Mouse (Mus musculus) heart, embryonic 11.5 days (tissue): ENCODE data around the gene Mfsd7a. TPM values are rescaled to one million over a fixed set of nuclear protein-coding genes. Genes with fewer than 3 reads are reported as not detected.
"Not testable (repeated sequence)": the region's sequence is repeated elsewhere in the genome, so short reads cannot be mapped to it uniquely, and the experiment has no call there.

Source experiments
- ATAC-seq: fragments of 200-750 bp; cut with Nextera tagmentation; replicated peaks from 2 replicates; pipeline ENCODE4 v1.8.0; 2017; ENCODE audit warnings: moderate library complexity; ENCODE audit not compliant: insufficient number of reproducible peaks, low FRiP score, low TSS enrichment
- H3K27ac ChIP-seq: fragments of 300-500 bp; sonication (generic); 2 replicates; pipeline ENCODE4 v1.5.1; 2014; ENCODE audit warnings: mild to moderate bottlenecking, low read depth, low read length
- H3K27me3 ChIP-seq: fragments of 300-500 bp; sonication (generic); 2 replicates; pipeline ENCODE4 v1.6.1; 2014; ENCODE audit warnings: mild to moderate bottlenecking, low read length, mixed read lengths; ENCODE audit not compliant: control insufficient read depth, insufficient read depth
- H3K36me3 ChIP-seq: fragments of 300-500 bp; sonication (generic); 2 replicates; pipeline ENCODE4 v1.6.1; 2014; ENCODE audit warnings: mild to moderate bottlenecking, low read length, moderate library complexity, mixed read lengths; ENCODE audit not compliant: control insufficient read depth, insufficient read depth
- H3K4me1 ChIP-seq: fragments of 300-500 bp; sonication (generic); 2 replicates; pipeline ENCODE4 v1.6.1; 2014; ENCODE audit warnings: low read length; ENCODE audit not compliant: control insufficient read depth, insufficient read depth
- H3K4me2 ChIP-seq: fragments of 300-500 bp; sonication (generic); 2 replicates; pipeline ENCODE4 v1.6.1; 2014; ENCODE audit warnings: mild to moderate bottlenecking, moderate library complexity
- H3K4me3 ChIP-seq: fragments of 300-500 bp; sonication (generic); 2 replicates; pipeline ENCODE4 v1.5.1; 2014; ENCODE audit warnings: low read depth, low read length
- H3K9ac ChIP-seq: fragments of 300-500 bp; sonication (generic); 2 replicates; pipeline ENCODE4 v1.6.1; 2014; ENCODE audit warnings: mild to moderate bottlenecking, low read depth, low read length, moderate library complexity
- H3K9me3 ChIP-seq: fragments of 300-500 bp; sonication (generic); replicated peaks from 2 replicates; pipeline ENCODE4 v1.6.1; 2016; ENCODE audit warnings: low read length; ENCODE audit not compliant: control insufficient read depth
- WGBS: fragments of 180-500 bp; shearing (Covaris S2); extraction: QIAGEN DNeasy Blood & Tissue Kit; methylation state at CpG from one replicate; pipeline ENCODE4 v1.1.7; 2014; ENCODE audit not compliant: insufficient replicate concordance; 5-methylcytosine and 5-hydroxymethylcytosine counted together
- polyA plus RNA-seq: library from polyadenylated mRNA; unstranded; fragments of >200 nt; fragmentation: Nextera tagmentation; extraction: Ambion mirVana; gene quantifications from 2 replicates; pipeline ENCODE4 v1.2.1, GENCODE M21; 2014

The Mfsd7a gene
- polyA plus RNA-seq: 0.08 and 0.27 TPM in 2 replicates

- ATAC-seq: peak; percentile 84
- H3K9ac ChIP-seq: peak within 1 kb of the TSS; percentile 46
- H3K4me1 ChIP-seq: peaks cover 10% of the 10 kb centered on the region; the same call in 1 of the 2 replicates
- no peaks in the 10 kb centered on the region for H3K36me3 ChIP-seq
- peaks cover 3% of the 10 kb centered on the region for H3K27me3 ChIP-seq
- H3K27ac ChIP-seq: peak within 1 kb of the TSS; percentile 22; the same call in 1 of the 2 replicates
- 8% methylated on average over 24 of the region's 24 CpGs for WGBS
- peak within 1 kb of the TSS; percentile 72 for H3K4me2 ChIP-seq
- H3K9me3 ChIP-seq: no peaks in the 10 kb centered on the region
- peak within 1 kb of the TSS; percentile 39 for H3K4me3 ChIP-seq
Observed at GRCm38 (mm10) chr5:108448785-108449668, at the start of gene Mfsd7a. Gene Mfsd7a (minus strand): TSS chr5:108448891.

GRCm38 (mm10) chr5:108486148-108486547 lies 37.5 kb upstream of the Mfsd7a start:
- ATAC-seq, H3K4me3 ChIP-seq, H3K9me3 ChIP-seq, H3K4me1 ChIP-seq, H3K27me3 ChIP-seq, H3K27ac ChIP-seq, H3K4me2 ChIP-seq, H3K9ac ChIP-seq: not testable (repeated sequence)
- peaks cover 25% of the 10 kb centered on the region for H3K36me3 ChIP-seq
- 97% methylated on average over 5 of the region's 5 CpGs for WGBS

- WGBS: 89% methylated on average over 2 of the region's 2 CpGs
- H3K27me3 ChIP-seq: no peaks in the 10 kb centered on the region
- H3K9ac ChIP-seq: no peak overlapping the region
- H3K9me3 ChIP-seq: no peaks in the 10 kb centered on the region
- H3K36me3 ChIP-seq: peaks cover 25% of the 10 kb centered on the region
- H3K4me1 ChIP-seq: no peaks in the 10 kb centered on the region
- no peak overlapping the region for H3K4me3 ChIP-seq
- no peak overlapping the region for H3K27ac ChIP-seq
- no peak for ATAC-seq
- H3K4me2 ChIP-seq: no peak overlapping the region
Observed at GRCm38 (mm10) chr5:108485239-108485638, 36.5 kb upstream of the Mfsd7a start.

- H3K9ac ChIP-seq: no peak overlapping the region
- no peaks in the 10 kb centered on the region for H3K9me3 ChIP-seq
- H3K4me2 ChIP-seq: no peak overlapping the region
- H3K36me3 ChIP-seq: peaks cover 16% of the 10 kb centered on the region
- no peak overlapping the region for H3K4me3 ChIP-seq
- H3K27ac ChIP-seq: no peak overlapping the region
- ATAC-seq: no peak
- H3K27me3 ChIP-seq: no peaks in the 10 kb centered on the region
- whole genome bisulfite sequencing: 92% methylated on average over 6 of the region's 6 CpGs
- no peaks in the 10 kb centered on the region for H3K4me1 ChIP-seq
Observed at GRCm38 (mm10) chr5:108483006-108483405, 34.3 kb upstream of the Mfsd7a start.

GRCm38 (mm10) chr5:108475977-108476376 lies 27.3 kb upstream of the Mfsd7a start:
- WGBS: 95% methylated on average over 3 of the region's 3 CpGs
- no peak for ATAC-seq
- Histone ChIP-seq H3K4me2 (no peak overlapping the region), H3K9ac (no peak overlapping the region), H3K9me3 (no peaks in the 10 kb centered on the region), H3K36me3 (peaks cover 28% of the 10 kb centered on the region), H3K27me3 (no peaks in the 10 kb centered on the region), H3K4me3 (no peak overlapping the region), H3K4me1 (no peaks in the 10 kb centered on the region), H3K27ac (no peak overlapping the region)

GRCm38 (mm10) chr5:108473737-108474136 lies 25.0 kb upstream of the Mfsd7a start:
- no peak overlapping the region for H3K4me3 ChIP-seq
- H3K27ac ChIP-seq: no peak overlapping the region
- H3K4me1 ChIP-seq: no peaks in the 10 kb centered on the region
- H3K4me2 ChIP-seq: no peak overlapping the region
- no peak overlapping the region for H3K9ac ChIP-seq
- no peaks in the 10 kb centered on the region for H3K27me3 ChIP-seq
- WGBS: 87% methylated on average over 4 of the region's 4 CpGs
- peaks cover 26% of the 10 kb centered on the region for H3K36me3 ChIP-seq
- H3K9me3 ChIP-seq: no peaks in the 10 kb centered on the region
- no peak for ATAC-seq

- Histone ChIP-seq H3K36me3 (peaks cover 14% of the 10 kb centered on the region), H3K4me3 (no peak overlapping the region), H3K27ac (no peak overlapping the region), H3K4me2 (no peak overlapping the region), H3K9ac (no peak overlapping the region), H3K27me3 (no peaks in the 10 kb centered on the region), H3K9me3 (no peaks in the 10 kb centered on the region), H3K4me1 (peaks cover 17% of the 10 kb centered on the region)
- no peak for ATAC-seq
- WGBS: 79% methylated on average over 7 of the region's 7 CpGs
Observed at GRCm38 (mm10) chr5:108469617-108470016, 20.9 kb upstream of the Mfsd7a start.

- H3K27ac ChIP-seq: no peak overlapping the region
- H3K27me3 ChIP-seq: no peaks in the 10 kb centered on the region
- no peak overlapping the region for H3K4me2 ChIP-seq
- no peak overlapping the region for H3K4me3 ChIP-seq
- 82% methylated on average over 1 of the region's 1 CpGs for WGBS
- H3K4me1 ChIP-seq: peaks cover 39% of the 10 kb centered on the region
- no peaks in the 10 kb centered on the region; the same call in 1 of the 2 replicates for H3K36me3 ChIP-seq
- H3K9ac ChIP-seq: no peak overlapping the region
- H3K9me3 ChIP-seq: no peaks in the 10 kb centered on the region
- ATAC-seq: no peak
Observed at GRCm38 (mm10) chr5:108466647-108467046, 18.0 kb upstream of the Mfsd7a start.
